15 mouse cellular contexts compared by ENCODE assay signal in genomic region chr1:34478891-34479655, GRCm38 (mm10). TPM values are rescaled to one million over a fixed set of nuclear protein-coding genes. Genes with fewer than 3 reads are reported as not detected.
DNase-seq lines count a peak whose midpoint lies in the region; ATAC-seq lines count a peak whose summit lies in the region.
"Had no signal": no experiment of that assay in that cellular context is flagged by ENCODE, and none has a peak within 500 bp of the region (broad histone marks: within the 10 kb centered on the region; RNA-seq: fewer than 3 reads in every experiment).

No protein-coding gene starts in this region.

- peak overlapping the region; percentile 62 for H3K27ac ChIP-seq in heart, embryonic 11.5 days (ENCODE audit: low read depth, low read length)
- no peak overlapping the region for H3K27ac ChIP-seq in lung, embryonic 16.5 days (ENCODE audit: low read length)
- H3K27ac ChIP-seq in intestine, embryonic 15.5 days: no peak overlapping the region
- H3K27ac ChIP-seq: lung, embryonic 15.5 days had no signal

- H3K9me3 ChIP-seq in heart, embryonic 11.5 days (replicated peaks; ENCODE audit: control insufficient read depth, low read length): no peaks in the 10 kb centered on the region
- H3K9me3 ChIP-seq in lung, embryonic 16.5 days (ENCODE audit: control insufficient read depth, low read length): no peaks in the 10 kb centered on the region
- no peaks in the 10 kb centered on the region for H3K9me3 ChIP-seq in intestine, embryonic 15.5 days
- H3K9me3 ChIP-seq: lung, embryonic 15.5 days had no signal

- no peaks in the 10 kb centered on the region for H3K36me3 ChIP-seq in heart, embryonic 11.5 days (ENCODE audit: control insufficient read depth, insufficient read depth, low read length)
- no peaks in the 10 kb centered on the region for H3K36me3 ChIP-seq in lung, embryonic 16.5 days (ENCODE audit: control insufficient read depth, insufficient read depth, low read length)
- no peaks in the 10 kb centered on the region for H3K36me3 ChIP-seq in intestine, embryonic 15.5 days
- H3K36me3 ChIP-seq: lung, embryonic 15.5 days had no signal

- WGBS in heart, embryonic 11.5 days (ENCODE audit: insufficient replicate concordance): 14% methylated on average over 11 of the region's 11 CpGs
- 27% methylated on average over 11 of the region's 11 CpGs for WGBS in lung, embryonic 16.5 days
- WGBS in intestine, embryonic 15.5 days: 42% methylated on average over 11 of the region's 11 CpGs

- H3K4me2 ChIP-seq in heart, embryonic 11.5 days: peak overlapping the region; percentile 41
- H3K4me2 ChIP-seq in lung, embryonic 16.5 days (ENCODE audit: low read depth, low read length): no peak overlapping the region
- no peak overlapping the region for H3K4me2 ChIP-seq in intestine, embryonic 15.5 days (replicated peaks)
- H3K4me2 ChIP-seq: lung, embryonic 15.5 days had no signal

- no peak overlapping the region for H3K4me3 ChIP-seq in heart, embryonic 11.5 days (ENCODE audit: low read depth, low read length)
- H3K4me3 ChIP-seq in lung, embryonic 16.5 days (ENCODE audit: low read length): no peak overlapping the region
- H3K4me3 ChIP-seq in intestine, embryonic 15.5 days (replicated peaks): no peak overlapping the region
- H3K4me3 ChIP-seq: lung, embryonic 15.5 days had no signal

- DNase-seq in heart, adult 9 months (ENCODE audit: low spot score in 2 of 2): no peak
- DNase-seq in lung, postnatal 25 days (ENCODE audit: low spot score): no peak
- DNase-seq in naive thymus-derived CD4-positive, alpha-beta T cell, adult 2 months (ENCODE audit: low read depth): peak; percentile 74
- DNase-seq in right cerebral cortex, postnatal 36 days (ENCODE audit: low spot score in 2 of 2): no peak
- DNase-seq: cerebellum, postnatal 36 days; gastrocnemius, postnatal 14 days; kidney, adult 9 months; retina, postnatal 1 day had no signal

- peak; percentile 65; the same call in 1 of the 2 replicates for ATAC-seq in heart, embryonic 11.5 days (replicated peaks; ENCODE audit: insufficient number of reproducible peaks, low FRiP score, low TSS enrichment)
- peak; percentile 45 for ATAC-seq in lung, embryonic 16.5 days (ENCODE audit: low read depth)
- peak; percentile 26 to 37; a peak in 3 of 4 replicates for ATAC-seq in hematopoietic stem cell, adult 5-6 weeks (replicated peaks in 1 of 2; ENCODE audit: insufficient read depth in 1 of 2, low FRiP score in 2 of 2, low TSS enrichment in 1 of 2, low read depth in 1 of 2, poor library complexity in 2 of 2, severe bottlenecking in 2 of 2)
- ATAC-seq in intestine, embryonic 15.5 days: no peak

- H3K9ac ChIP-seq in heart, embryonic 11.5 days (ENCODE audit: low read depth, low read length): no peak overlapping the region
- no peak overlapping the region for H3K9ac ChIP-seq in lung, embryonic 16.5 days (ENCODE audit: low read length)
- H3K9ac ChIP-seq in intestine, embryonic 15.5 days: no peak overlapping the region
- H3K9ac ChIP-seq: lung, embryonic 15.5 days had no signal

- H3K27me3 ChIP-seq in heart, embryonic 11.5 days (ENCODE audit: control insufficient read depth, insufficient read depth, low read length): no peaks in the 10 kb centered on the region
- H3K27me3 ChIP-seq in lung, embryonic 16.5 days (ENCODE audit: control insufficient read depth, insufficient read depth, low read depth, low read length): no peaks in the 10 kb centered on the region
- no peaks in the 10 kb centered on the region for H3K27me3 ChIP-seq in intestine, embryonic 15.5 days (replicated peaks)
- H3K27me3 ChIP-seq: lung, embryonic 15.5 days had no signal

- H3K4me1 ChIP-seq in heart, embryonic 11.5 days (ENCODE audit: control insufficient read depth, insufficient read depth, low read length): peaks cover 8% of the 10 kb centered on the region
- peaks cover 4% of the 10 kb centered on the region; the same call in 1 of the 2 replicates for H3K4me1 ChIP-seq in lung, embryonic 16.5 days (replicated peaks; ENCODE audit: control insufficient read depth, insufficient read depth, low read length)
- no peaks in the 10 kb centered on the region for H3K4me1 ChIP-seq in intestine, embryonic 15.5 days (replicated peaks)

RNA-seq across cellular contexts. Expression of gene Prss39, which starts 19.1 kb away (rescaled TPM):
- polyA plus RNA-seq in heart, embryonic 11.5 days (2014; fragmentation: Nextera tagmentation; extraction: Ambion mirVana): not detected in 2 replicates
- polyA plus RNA-seq in lung, embryonic 16.5 days (2015; fragmentation: Nextera tagmentation; extraction: Ambion mirVana): not detected in 2 replicates
- total RNA-seq in hematopoietic stem cell, adult 5-6 weeks (2017): 0.40 TPM in 1 of 2 replicates, not detected in the other
- not detected in 2 replicates for polyA plus RNA-seq in intestine, embryonic 15.5 days (2015; fragmentation: Nextera tagmentation; extraction: Ambion mirVana)
- total RNA-seq: gastrocnemius, postnatal 14 days; layer of hippocampus, postnatal 14 days had no signal
- polyA plus RNA-seq: C2C12; lung, embryonic 15.5 days had no signal

RNA-seq across cellular contexts. Expression of gene Ptpn18, which starts 19.5 kb away (rescaled TPM):
- polyA plus RNA-seq in heart, embryonic 11.5 days (2014; fragmentation: Nextera tagmentation; extraction: Ambion mirVana): 7.4 and 10.4 TPM in 2 replicates
- polyA plus RNA-seq in lung, embryonic 16.5 days (2015; fragmentation: Nextera tagmentation; extraction: Ambion mirVana): 43.2 and 44.0 TPM in 2 replicates
- 186 and 621 TPM in 2 replicates for total RNA-seq in hematopoietic stem cell, adult 5-6 weeks (2017)
- polyA plus RNA-seq in intestine, embryonic 15.5 days (2015; fragmentation: Nextera tagmentation; extraction: Ambion mirVana): 22.9 and 28.5 TPM in 2 replicates
- polyA plus RNA-seq: C2C12 had no signal

RNA-seq across cellular contexts. Expression of gene Imp4, which starts 39.4 kb away (rescaled TPM):
- polyA plus RNA-seq in heart, embryonic 11.5 days (2014; fragmentation: Nextera tagmentation; extraction: Ambion mirVana): 73.0 and 80.8 TPM in 2 replicates
- 73.8 and 79.4 TPM in 2 replicates for polyA plus RNA-seq in lung, embryonic 16.5 days (2015; fragmentation: Nextera tagmentation; extraction: Ambion mirVana)
- 23.6 and 36.7 TPM in 2 replicates for total RNA-seq in hematopoietic stem cell, adult 5-6 weeks (2017)
- polyA plus RNA-seq in intestine, embryonic 15.5 days (2015; fragmentation: Nextera tagmentation; extraction: Ambion mirVana): 109 and 113 TPM in 2 replicates

RNA-seq across cellular contexts. Expression of gene Ccdc115, which starts 39.6 kb away (rescaled TPM):
- 49.0 and 49.8 TPM in 2 replicates for polyA plus RNA-seq in heart, embryonic 11.5 days (2014; fragmentation: Nextera tagmentation; extraction: Ambion mirVana)
- polyA plus RNA-seq in lung, embryonic 16.5 days (2015; fragmentation: Nextera tagmentation; extraction: Ambion mirVana): 50.8 and 54.6 TPM in 2 replicates
- 49.9 and 52.8 TPM in 2 replicates for total RNA-seq in hematopoietic stem cell, adult 5-6 weeks (2017)
- polyA plus RNA-seq in intestine, embryonic 15.5 days (2015; fragmentation: Nextera tagmentation; extraction: Ambion mirVana): 60.9 and 61.9 TPM in 2 replicates

RNA-seq across cellular contexts. Expression of gene Cfc1, which starts 56.4 kb away (rescaled TPM):
- 0.50 and 1.00 TPM in 2 replicates for polyA plus RNA-seq in heart, embryonic 11.5 days (2014; fragmentation: Nextera tagmentation; extraction: Ambion mirVana)
- not detected in 2 replicates for polyA plus RNA-seq in lung, embryonic 16.5 days (2015; fragmentation: Nextera tagmentation; extraction: Ambion mirVana)
- 0.40 and 1.9 TPM in 2 replicates for total RNA-seq in hematopoietic stem cell, adult 5-6 weeks (2017)
- polyA plus RNA-seq in intestine, embryonic 15.5 days (2015; fragmentation: Nextera tagmentation; extraction: Ambion mirVana): not detected in 2 replicates
- total RNA-seq: gastrocnemius, postnatal 14 days; layer of hippocampus, postnatal 14 days had no signal
- polyA plus RNA-seq: C2C12 had no signal
